Mouse (Mus musculus) heart, adult 18-20 months (tissue): ENCODE measurements around the gene Usp34. TPM values are rescaled to one million over a fixed set of nuclear protein-coding genes. Genes with fewer than 3 reads are reported as not detected.
A peak's percentile ranks its signal among the peaks of the same experiment; 100 is the strongest.
"Not testable (repeated sequence)": the region's sequence is repeated elsewhere in the genome, so short reads cannot be mapped to it uniquely, and the experiment has no call there.

ENCODE experiments used
- DNase-seq, 2 experiments: peaks; one replicate each; pipeline ENCODE4 v3.0.0; 2021 to 2022; ENCODE audit warnings: mixed read lengths in 1 of 2
- total RNA-seq, 2 experiments: library from RNA; stranded (reverse); gene quantifications; 2 replicates each; pipeline ENCODE4 v1.2.3; 2021

The Usp34 gene
- total RNA-seq, 2 experiments from 2014 or later: 35.2 to 42.5 TPM

- DNase-seq: not testable (repeated sequence)
Observed at GRCm38 (mm10) chr11:23357226-23357625, 50.5 kb downstream of the Usp34 start.

- not testable (repeated sequence) for DNase-seq
Observed at GRCm38 (mm10) chr11:23359687-23360235, 53.1 kb downstream of the Usp34 start.

DNA sequence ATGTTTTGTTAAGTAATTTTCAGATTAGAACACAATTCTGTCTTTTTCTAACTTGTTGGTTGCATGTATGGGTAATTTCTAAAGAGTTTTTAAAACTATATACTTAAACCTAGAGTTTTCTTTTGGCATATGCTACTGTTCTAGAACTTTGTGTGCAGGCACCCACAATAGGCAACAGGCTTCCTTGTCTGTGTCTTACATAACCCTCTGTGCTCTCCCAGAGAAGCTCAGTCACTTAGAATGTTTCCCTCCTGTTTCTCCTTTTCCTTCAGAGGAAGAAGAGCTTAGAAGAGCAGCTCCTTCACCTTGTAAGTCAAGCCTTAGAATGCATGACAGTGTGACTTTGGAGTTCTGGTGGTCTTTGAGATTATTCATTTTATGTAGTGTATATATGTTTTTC is 55.6 kb downstream of the Usp34 start:
- DNase-seq: no peak

DNA sequence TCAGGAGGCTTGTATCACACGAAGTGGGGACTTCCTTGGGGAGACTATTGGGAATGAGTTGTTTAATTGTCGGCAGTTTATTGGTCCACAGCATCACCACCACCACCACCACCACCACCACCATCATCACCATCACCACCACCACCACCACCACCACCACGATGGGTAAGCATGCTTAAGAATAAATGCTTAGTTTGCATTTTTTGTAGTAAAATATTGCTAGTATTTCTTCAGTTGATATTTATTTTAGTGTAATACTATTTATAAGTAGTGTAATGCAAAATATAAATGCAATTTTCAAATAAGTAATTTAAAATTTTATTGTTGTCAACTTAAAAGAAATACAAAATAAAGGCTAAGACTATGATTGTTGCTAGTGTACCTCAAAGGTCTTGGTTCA is 57.7 kb downstream of the Usp34 start:
- DNase-seq: no peak

DNA sequence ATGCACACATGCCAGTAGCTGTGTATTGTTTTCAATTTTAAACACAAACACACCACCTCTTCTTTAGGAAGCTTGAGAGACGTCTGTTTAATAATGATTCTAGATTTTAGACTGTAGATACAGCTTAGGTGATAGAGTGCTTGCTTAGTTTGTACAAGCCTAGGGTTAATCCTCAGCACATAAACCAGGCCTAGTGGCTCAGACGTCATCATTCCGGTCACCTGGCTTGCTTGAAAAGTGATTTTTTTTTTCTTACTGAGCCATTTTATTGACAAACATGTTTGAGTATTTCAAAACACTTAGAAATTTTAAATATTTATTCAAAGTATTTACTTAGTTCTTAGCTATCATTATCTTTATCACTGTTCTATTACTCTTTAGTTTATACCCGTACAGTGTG is 65.3 kb downstream of the Usp34 start:
- no peak for DNase-seq

GRCm38 (mm10) chr11:23372490-23372889 is 65.8 kb downstream of the Usp34 start:
- no peak for DNase-seq

GRCm38 (mm10) chr11:23380055-23380454 is 73.4 kb downstream of the Usp34 start:
- DNase-seq: no peak

DNA sequence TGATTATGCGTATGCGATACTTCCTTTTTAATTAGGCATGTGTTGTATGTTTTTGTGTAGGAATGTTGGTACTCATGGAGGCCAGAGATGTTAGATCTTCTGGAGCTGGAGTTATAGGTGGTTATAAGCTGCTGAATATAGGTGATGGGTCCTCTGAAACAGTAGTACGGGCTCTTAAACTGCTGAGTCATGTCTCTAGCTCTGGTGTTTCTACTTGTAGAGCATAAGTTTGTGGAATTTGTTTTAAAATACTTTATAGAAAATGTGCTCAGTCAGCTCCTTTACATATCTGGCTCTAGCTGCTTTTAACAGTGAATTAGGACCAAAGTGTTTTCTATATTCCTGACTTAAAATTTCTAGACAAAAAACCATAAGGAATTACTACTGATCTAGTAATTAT is 73.9 kb downstream of the Usp34 start:
- no peak for DNase-seq

- no peak for DNase-seq
Observed at GRCm38 (mm10) chr11:23382787-23383186, 76.1 kb downstream of the Usp34 start.

GRCm38 (mm10) chr11:23389649-23390048 is 83.0 kb downstream of the Usp34 start:
- no peak for DNase-seq

GRCm38 (mm10) chr11:23392567-23392966 is 85.9 kb downstream of the Usp34 start:
- no peak for DNase-seq

- DNase-seq: no peak
Observed at GRCm38 (mm10) chr11:23396608-23397007, 89.9 kb downstream of the Usp34 start.

GRCm38 (mm10) chr11:23400978-23401776 is 94.5 kb downstream of the Usp34 start:
- DNase-seq: no peak

DNA sequence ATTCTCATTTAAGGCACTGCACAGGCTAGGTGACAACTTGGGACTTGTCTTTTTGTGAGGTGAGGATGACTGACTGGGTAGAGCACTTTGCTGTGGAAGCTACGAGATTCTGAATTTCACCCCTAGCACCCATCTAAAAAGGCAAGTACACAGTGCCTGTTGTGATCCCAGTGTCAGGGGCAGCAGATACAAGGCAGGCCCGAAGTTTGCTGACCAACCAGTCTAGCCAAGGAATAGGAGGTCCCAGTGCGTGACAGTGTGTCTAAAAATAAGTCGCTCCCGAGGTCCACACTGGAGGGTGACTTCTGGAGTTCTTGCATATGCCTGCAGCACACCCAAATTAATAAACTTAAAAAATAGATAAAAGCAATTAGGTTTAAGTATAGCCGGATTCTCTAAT is 121.6 kb downstream of the Usp34 start:
- peak; percentile 37 to 59 for DNase-seq

- DNase-seq: no peak
Observed at GRCm38 (mm10) chr11:23430013-23430412, 123.3 kb downstream of the Usp34 start.

DNA sequence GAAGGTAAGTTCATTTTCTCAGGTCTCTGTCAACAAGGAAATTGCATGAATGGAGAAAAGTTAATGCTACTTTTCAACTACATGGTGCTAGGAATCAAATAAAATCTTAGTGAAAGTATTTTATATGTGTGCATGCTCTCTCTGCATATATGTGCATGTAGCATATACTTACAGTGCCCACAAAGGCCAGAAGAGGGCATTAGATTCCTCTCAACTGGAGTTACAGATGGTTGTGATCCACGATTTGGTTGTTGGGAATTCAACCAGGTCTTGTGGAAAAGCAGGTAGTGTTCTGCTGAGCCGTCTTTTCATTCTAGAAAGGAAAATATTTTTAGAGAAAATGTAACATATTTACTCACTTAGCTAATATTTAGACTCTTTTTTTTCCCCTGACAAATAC is 129.4 kb downstream of the Usp34 start:
- DNase-seq: no peak

DNA sequence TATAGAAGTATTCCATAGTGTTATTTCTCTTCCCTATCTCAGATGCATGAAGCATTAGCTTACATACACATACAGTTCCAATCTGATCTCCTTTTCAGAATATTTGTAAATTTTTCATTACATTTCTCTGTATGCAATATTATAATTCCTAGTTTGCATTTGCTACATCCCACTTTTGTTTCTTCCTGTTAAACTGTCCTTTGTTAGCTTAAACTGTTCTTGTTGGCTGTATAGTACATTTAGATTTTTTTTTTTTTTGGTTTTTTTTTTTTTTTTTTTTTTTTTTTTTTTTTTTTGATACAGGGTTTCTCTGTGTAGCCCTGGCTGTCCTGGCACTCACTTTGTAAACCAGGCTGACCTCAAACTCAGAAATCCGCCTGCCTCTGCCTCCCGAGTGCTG is 159.2 kb downstream of the Usp34 start:
- not testable (repeated sequence) for DNase-seq

GRCm38 (mm10) chr11:23489955-23490354 is 183.3 kb downstream of the Usp34 start:
- no peak for DNase-seq

DNA sequence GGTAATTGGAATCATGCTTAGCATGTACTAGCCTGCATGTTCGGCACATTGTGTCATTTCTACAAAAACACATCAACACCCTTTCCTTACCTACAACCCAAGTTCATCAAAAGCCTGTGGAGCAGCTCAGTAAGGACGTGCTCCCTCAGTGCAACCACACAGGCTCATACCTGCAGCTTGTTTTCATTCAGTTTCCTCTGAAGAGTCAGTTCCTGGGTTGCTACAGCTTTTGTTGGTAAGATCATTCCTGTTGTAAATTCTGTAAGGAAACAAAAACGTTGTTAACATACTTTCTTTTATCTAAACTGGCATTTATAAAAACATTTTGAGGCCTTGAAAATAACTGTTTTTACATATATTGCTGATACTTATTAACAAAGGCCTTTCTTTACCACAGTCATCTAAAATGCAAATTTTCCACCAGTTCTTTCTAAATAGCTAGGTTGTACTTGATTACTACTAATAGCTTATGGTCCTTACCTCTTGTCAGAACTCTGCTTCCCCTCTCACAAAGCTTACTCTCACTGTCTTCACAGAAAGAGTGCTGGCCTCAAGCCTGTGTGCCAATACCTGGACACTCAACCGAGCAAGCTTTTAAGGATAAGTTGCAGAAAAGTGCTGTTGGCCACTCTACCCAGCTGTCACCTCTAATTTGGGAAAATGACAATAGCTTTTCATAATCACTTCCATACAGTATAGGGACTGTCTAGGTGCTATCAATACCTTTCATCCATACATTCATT is 185.5 kb downstream of the Usp34 start:
- no peak for DNase-seq

GRCm38 (mm10) chr11:23495231-23495630 is 188.5 kb downstream of the Usp34 start:
- no peak for DNase-seq

DNA sequence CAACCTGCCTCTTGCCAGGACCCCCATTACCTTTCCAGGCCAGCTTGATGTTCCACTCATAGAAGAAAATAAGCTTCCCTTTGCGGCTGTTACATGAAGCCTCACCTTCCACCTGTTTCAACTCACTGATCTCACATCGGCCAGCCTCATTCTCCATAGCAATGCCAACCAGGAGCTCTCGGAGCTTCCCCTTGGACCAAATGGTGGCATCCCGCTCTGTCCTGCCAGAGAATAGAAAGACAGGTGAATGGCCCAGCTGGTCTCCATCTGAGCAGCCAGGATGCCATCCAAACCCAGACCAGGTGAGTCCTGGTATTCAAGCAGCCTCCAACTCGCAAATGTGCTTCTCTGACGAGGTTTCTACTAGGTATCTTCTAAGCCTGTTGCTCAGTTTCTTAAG is 190.0 kb downstream of the Usp34 start:
- DNase-seq: no peak

DNA sequence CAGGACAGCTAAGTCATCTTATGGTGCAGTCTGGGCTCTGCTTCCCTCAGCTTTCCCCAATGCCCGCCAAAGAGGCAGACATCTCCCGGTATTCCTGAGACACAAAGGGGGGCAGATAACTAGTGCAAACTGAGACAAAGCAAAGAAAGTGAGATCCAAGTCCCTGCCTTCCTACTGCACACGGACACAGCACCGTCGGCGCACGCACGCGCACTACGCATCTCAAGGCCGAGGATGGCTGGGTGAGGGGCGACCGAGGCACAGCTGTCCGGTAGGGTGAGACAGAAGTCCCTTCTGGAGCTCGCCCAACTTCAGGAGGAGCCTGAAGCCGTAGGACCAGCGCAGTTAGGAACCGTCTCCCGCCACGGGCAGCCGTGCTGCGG is 190.6 kb downstream of the Usp34 start:
- no peak for DNase-seq
